Mouse (Mus musculus): Measurements from ENCODE around the gene Hist1h2bh. TPM values are rescaled to one million over a fixed set of nuclear protein-coding genes. Genes with fewer than 3 reads are reported as not detected.
A peak's percentile ranks its signal among the peaks of the same experiment; 100 is the strongest.

Hist1h2bh gene
- polyA plus RNA-seq, 1 experiment from 2014 or later, result 0.77 TPM

GRCm38 (mm10) chr13:23519416-23519815 lies 23.8 kb downstream of the Hist1h2bh start:
- H3K27me3 ChIP-seq (replicated peaks; ENCODE audit: control insufficient read depth, insufficient read depth, low read length), result no peaks in the 10 kb centered on the region
- peak overlapping the region; percentile 37; the same call in 1 of the 2 replicates for H3K9ac ChIP-seq (ENCODE audit: low read depth, low read length)
- under 1% methylated on average over 10 of the region's 10 CpGs for WGBS
- peak overlapping the region; percentile 95 for H3K4me2 ChIP-seq (ENCODE audit: low read depth, low read length)
- peak; percentile 89 for DNase-seq (ENCODE audit: low spot score)
- H3K27ac ChIP-seq (replicated peaks; ENCODE audit: low read depth, low read length), result peak overlapping the region; percentile 77
- H3K4me3 ChIP-seq (ENCODE audit: low read depth, low read length), result peak overlapping the region; percentile 59
- H3K36me3 ChIP-seq (ENCODE audit: control insufficient read depth, insufficient read depth, low read length), result no peaks in the 10 kb centered on the region
- H3K4me1 ChIP-seq (ENCODE audit: control insufficient read depth, insufficient read depth, low read length), result no peaks in the 10 kb centered on the region
- no peaks in the 10 kb centered on the region for H3K9me3 ChIP-seq (ENCODE audit: control insufficient read depth, low read length)
- peak; percentile 63 for ATAC-seq (ENCODE audit: low read depth)

DNA sequence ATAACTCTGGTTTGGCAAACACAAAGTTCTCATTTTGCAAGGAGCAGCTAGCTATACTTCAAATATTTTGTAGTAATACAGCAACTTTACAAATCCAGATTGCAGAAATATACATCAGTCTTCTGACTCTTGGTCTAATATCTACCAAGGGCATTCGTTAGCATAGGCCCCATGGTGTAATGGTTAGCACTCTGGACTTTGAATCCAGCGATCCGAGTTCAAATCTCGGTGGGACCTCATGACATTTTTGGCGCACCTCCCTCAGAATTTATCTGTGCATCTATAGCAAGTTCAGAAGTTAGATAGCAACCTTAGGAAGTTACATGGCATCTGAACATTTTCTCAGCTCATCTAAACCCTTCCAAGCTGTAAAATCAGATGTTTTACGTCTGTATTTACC lies 24.3 kb downstream of the Hist1h2bh start:
- Histone ChIP-seq H3K9ac (ENCODE audit: low read depth, low read length) (peak overlapping the region; percentile 37; the same call in 1 of the 2 replicates), H3K27ac (replicated peaks; ENCODE audit: low read depth, low read length) (peak overlapping the region; percentile 77)

DNA sequence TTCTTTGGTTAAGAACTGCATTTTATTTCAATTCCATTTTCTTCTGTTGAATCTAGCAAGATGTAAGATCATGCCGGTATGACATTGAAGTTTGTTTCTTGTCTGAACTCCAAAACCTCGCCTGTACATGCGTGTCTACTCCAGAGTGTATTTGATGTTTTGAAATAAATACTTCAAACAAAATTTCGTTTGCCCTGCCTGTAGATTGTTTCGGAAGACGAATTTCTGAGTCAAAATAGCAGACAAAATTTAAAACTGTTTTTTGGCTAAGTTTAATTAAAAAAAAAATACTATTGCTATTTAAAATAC lies 24.9 kb downstream of the Hist1h2bh start:
- under 1% methylated on average over 6 of the region's 6 CpGs for WGBS
- ATAC-seq (ENCODE audit: low read depth) (no peak), DNase-seq (ENCODE audit: low spot score) (no peak)
- Histone ChIP-seq H3K27ac (replicated peaks; ENCODE audit: low read depth, low read length) (no peak overlapping the region), H3K27me3 (replicated peaks; ENCODE audit: control insufficient read depth, insufficient read depth, low read length) (no peaks in the 10 kb centered on the region), H3K9ac (ENCODE audit: low read depth, low read length) (no peak overlapping the region), H3K36me3 (ENCODE audit: control insufficient read depth, insufficient read depth, low read length) (no peaks in the 10 kb centered on the region), H3K9me3 (ENCODE audit: control insufficient read depth, low read length) (no peaks in the 10 kb centered on the region), H3K4me3 (ENCODE audit: low read depth, low read length) (peak overlapping the region; percentile 59), H3K4me1 (ENCODE audit: control insufficient read depth, insufficient read depth, low read length) (no peaks in the 10 kb centered on the region), H3K4me2 (ENCODE audit: low read depth, low read length) (peak overlapping the region; percentile 95)

More for the DNA sequence above, 24.3 kb downstream of the Hist1h2bh start:
- Histone ChIP-seq H3K4me2 (ENCODE audit: low read depth, low read length) (peak overlapping the region; percentile 95), H3K4me3 (ENCODE audit: low read depth, low read length) (peak overlapping the region; percentile 59), H3K4me1 (ENCODE audit: control insufficient read depth, insufficient read depth, low read length) (no peaks in the 10 kb centered on the region), H3K36me3 (ENCODE audit: control insufficient read depth, insufficient read depth, low read length) (no peaks in the 10 kb centered on the region), H3K27me3 (replicated peaks; ENCODE audit: control insufficient read depth, insufficient read depth, low read length) (no peaks in the 10 kb centered on the region), H3K9me3 (ENCODE audit: control insufficient read depth, low read length) (no peaks in the 10 kb centered on the region)
- ATAC-seq (ENCODE audit: low read depth) (0 out of 2 replicates have a peak, but pooled peaks have one; percentile 32), DNase-seq (ENCODE audit: low spot score) (peak; percentile 89)
- under 1% methylated on average over 6 of the region's 6 CpGs for WGBS

DNA sequence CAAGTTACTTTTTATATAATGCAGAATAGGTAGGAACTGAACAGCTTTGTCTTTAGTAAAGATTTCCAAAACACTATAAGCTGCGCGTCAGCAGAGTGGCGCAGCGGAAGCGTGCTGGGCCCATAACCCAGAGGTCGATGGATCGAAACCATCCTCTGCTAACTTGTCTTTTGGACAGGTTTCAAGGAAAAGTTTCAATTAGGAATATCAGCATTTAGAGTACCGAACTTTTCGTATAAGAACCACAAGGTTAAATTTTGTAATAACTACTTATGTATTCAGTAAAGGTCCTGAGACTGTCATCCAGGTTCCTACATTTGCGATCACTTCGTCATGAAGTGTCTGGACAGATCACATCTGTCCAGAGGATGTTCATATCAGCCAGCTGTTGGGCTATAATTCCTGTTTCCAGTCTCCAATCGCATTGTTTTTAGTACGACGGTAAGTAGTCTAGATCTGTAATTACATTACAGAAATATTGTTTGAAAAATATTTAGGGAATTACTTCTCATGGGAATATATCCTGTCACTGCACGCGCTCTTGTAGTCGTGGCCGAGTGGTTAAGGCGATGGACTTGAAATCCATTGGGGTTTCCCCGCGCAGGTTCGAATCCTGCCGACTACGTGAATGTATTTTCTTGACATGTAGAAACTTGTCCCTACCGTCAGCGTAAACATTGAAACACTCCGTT lies 25.4 kb downstream of the Hist1h2bh start:
- Histone ChIP-seq H3K27me3 (replicated peaks; ENCODE audit: control insufficient read depth, insufficient read depth, low read length) (no peaks in the 10 kb centered on the region), H3K9me3 (ENCODE audit: control insufficient read depth, low read length) (no peaks in the 10 kb centered on the region), H3K4me3 (ENCODE audit: low read depth, low read length) (peak overlapping the region; percentile 59), H3K4me2 (ENCODE audit: low read depth, low read length) (peak overlapping the region; percentile 95), H3K9ac (ENCODE audit: low read depth, low read length) (peak overlapping the region; percentile 62), H3K4me1 (ENCODE audit: control insufficient read depth, insufficient read depth, low read length) (no peaks in the 10 kb centered on the region), H3K27ac (replicated peaks; ENCODE audit: low read depth, low read length) (peak overlapping the region; percentile 81), H3K36me3 (ENCODE audit: control insufficient read depth, insufficient read depth, low read length) (no peaks in the 10 kb centered on the region)
- DNase-seq (ENCODE audit: low spot score), result peak; percentile 89
- under 1% methylated on average over 27 of the region's 27 CpGs for WGBS
- peak; percentile 91 for ATAC-seq (ENCODE audit: low read depth)

GRCm38 (mm10) chr13:23516822-23517602 lies 26.2 kb downstream of the Hist1h2bh start:
- H3K9ac ChIP-seq (ENCODE audit: low read depth, low read length), result peak overlapping the region; percentile 62
- H3K27ac ChIP-seq (replicated peaks; ENCODE audit: low read depth, low read length), result peak overlapping the region; percentile 81
- ATAC-seq (ENCODE audit: low read depth) (peak; percentile 72), DNase-seq (ENCODE audit: low spot score) (peak; percentile 79)
- WGBS, result under 1% methylated on average over 19 of the region's 19 CpGs
- no peaks in the 10 kb centered on the region for H3K36me3 ChIP-seq (ENCODE audit: control insufficient read depth, insufficient read depth, low read length)
- peak overlapping the region; percentile 59 for H3K4me3 ChIP-seq (ENCODE audit: low read depth, low read length)
- H3K27me3 ChIP-seq (replicated peaks; ENCODE audit: control insufficient read depth, insufficient read depth, low read length), result no peaks in the 10 kb centered on the region
- peak overlapping the region; percentile 95 for H3K4me2 ChIP-seq (ENCODE audit: low read depth, low read length)
- no peaks in the 10 kb centered on the region for H3K9me3 ChIP-seq (ENCODE audit: control insufficient read depth, low read length)
- H3K4me1 ChIP-seq (ENCODE audit: control insufficient read depth, insufficient read depth, low read length), result no peaks in the 10 kb centered on the region

- Histone ChIP-seq H3K27me3 (replicated peaks; ENCODE audit: control insufficient read depth, insufficient read depth, low read length) (no peaks in the 10 kb centered on the region), H3K9ac (ENCODE audit: low read depth, low read length) (peak overlapping the region; percentile 48; the same call in 1 of the 2 replicates), H3K4me2 (ENCODE audit: low read depth, low read length) (peak overlapping the region; percentile 59), H3K36me3 (ENCODE audit: control insufficient read depth, insufficient read depth, low read length) (no peaks in the 10 kb centered on the region), H3K4me3 (ENCODE audit: low read depth, low read length) (peak overlapping the region; percentile 59), H3K27ac (replicated peaks; ENCODE audit: low read depth, low read length) (no peak overlapping the region), H3K4me1 (ENCODE audit: control insufficient read depth, insufficient read depth, low read length) (no peaks in the 10 kb centered on the region), H3K9me3 (ENCODE audit: control insufficient read depth, low read length) (no peaks in the 10 kb centered on the region)
- DNase-seq (ENCODE audit: low spot score), result no peak
- ATAC-seq (ENCODE audit: low read depth), result no peak
- WGBS, result 50% methylated on average over 15 of the region's 15 CpGs
Measured at GRCm38 (mm10) chr13:23515826-23516620, 27.2 kb downstream of the Hist1h2bh start.

GRCm38 (mm10) chr13:23515281-23515680 lies 27.9 kb downstream of the Hist1h2bh start:
- H3K4me1 ChIP-seq (ENCODE audit: control insufficient read depth, insufficient read depth, low read length), result no peaks in the 10 kb centered on the region
- H3K4me2 ChIP-seq (ENCODE audit: low read depth, low read length), result no peak overlapping the region
- no peak for ATAC-seq (ENCODE audit: low read depth)
- no peaks in the 10 kb centered on the region for H3K9me3 ChIP-seq (ENCODE audit: control insufficient read depth, low read length)
- DNase-seq (ENCODE audit: low spot score), result no peak
- H3K27ac ChIP-seq (replicated peaks; ENCODE audit: low read depth, low read length), result no peak overlapping the region
- no peak overlapping the region for H3K4me3 ChIP-seq (ENCODE audit: low read depth, low read length)
- no peaks in the 10 kb centered on the region for H3K27me3 ChIP-seq (replicated peaks; ENCODE audit: control insufficient read depth, insufficient read depth, low read length)
- H3K9ac ChIP-seq (ENCODE audit: low read depth, low read length), result no peak overlapping the region
- 70% methylated on average over 5 of the region's 5 CpGs for WGBS
- no peaks in the 10 kb centered on the region for H3K36me3 ChIP-seq (ENCODE audit: control insufficient read depth, insufficient read depth, low read length)

- 83% methylated on average over 1 of the region's 1 CpGs for WGBS
- Histone ChIP-seq H3K9me3 (ENCODE audit: control insufficient read depth, low read length) (no peaks in the 10 kb centered on the region), H3K36me3 (ENCODE audit: control insufficient read depth, insufficient read depth, low read length) (no peaks in the 10 kb centered on the region), H3K9ac (ENCODE audit: low read depth, low read length) (no peak overlapping the region), H3K4me2 (ENCODE audit: low read depth, low read length) (no peak overlapping the region), H3K4me1 (ENCODE audit: control insufficient read depth, insufficient read depth, low read length) (no peaks in the 10 kb centered on the region), H3K4me3 (ENCODE audit: low read depth, low read length) (no peak overlapping the region), H3K27me3 (replicated peaks; ENCODE audit: control insufficient read depth, insufficient read depth, low read length) (no peaks in the 10 kb centered on the region), H3K27ac (replicated peaks; ENCODE audit: low read depth, low read length) (no peak overlapping the region)
- ATAC-seq (ENCODE audit: low read depth) (no peak), DNase-seq (ENCODE audit: low spot score) (no peak)
Measured at GRCm38 (mm10) chr13:23513517-23513916, 29.7 kb downstream of the Hist1h2bh start.

Measured in embryonic facial prominence, embryonic 14.5 days (tissue).